Mouse (Mus musculus) heart, postnatal 4 days (tissue): ENCODE results near the gene Ypel2. TPM values are rescaled to one million over a fixed set of nuclear protein-coding genes. Genes with fewer than 3 reads are reported as not detected.

ENCODE experiments used
- DNase-seq: peaks from one replicate; pipeline ENCODE4 v3.0.0; 2021
- total RNA-seq, 2 experiments: library from RNA; stranded (reverse); gene quantifications; 2 replicates each; pipeline ENCODE4 v1.2.3; 2021

The Ypel2 gene
- total RNA-seq, 2 experiments from 2014 or later: 18.9 to 22.7 TPM

DNA sequence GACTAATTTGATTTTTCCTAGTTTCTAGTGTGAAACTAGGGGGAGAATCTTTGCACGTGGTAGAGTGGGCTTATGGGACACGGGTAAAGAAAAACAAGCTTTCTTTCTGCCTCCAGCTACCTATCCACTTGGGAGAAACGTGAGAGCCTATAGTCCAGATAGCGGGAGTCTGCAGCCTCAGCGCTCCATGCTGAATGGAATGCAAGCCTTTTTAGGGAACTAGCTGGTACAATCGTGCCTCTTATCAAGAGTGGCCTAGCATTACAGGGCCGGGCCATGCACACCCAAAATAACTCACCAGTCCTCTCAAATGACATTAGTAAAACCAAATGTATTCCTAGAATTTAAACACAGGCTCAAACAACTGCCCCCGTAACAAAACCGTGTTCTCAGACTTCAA, 98.4 kb downstream of the Ypel2 start:
- DNase-seq: peak; percentile 56

- peak; percentile 93 for DNase-seq
These were observed 99.3 kb downstream of the Ypel2 start for GRCm38 (mm10) chr11:86894171-86894577.

DNA sequence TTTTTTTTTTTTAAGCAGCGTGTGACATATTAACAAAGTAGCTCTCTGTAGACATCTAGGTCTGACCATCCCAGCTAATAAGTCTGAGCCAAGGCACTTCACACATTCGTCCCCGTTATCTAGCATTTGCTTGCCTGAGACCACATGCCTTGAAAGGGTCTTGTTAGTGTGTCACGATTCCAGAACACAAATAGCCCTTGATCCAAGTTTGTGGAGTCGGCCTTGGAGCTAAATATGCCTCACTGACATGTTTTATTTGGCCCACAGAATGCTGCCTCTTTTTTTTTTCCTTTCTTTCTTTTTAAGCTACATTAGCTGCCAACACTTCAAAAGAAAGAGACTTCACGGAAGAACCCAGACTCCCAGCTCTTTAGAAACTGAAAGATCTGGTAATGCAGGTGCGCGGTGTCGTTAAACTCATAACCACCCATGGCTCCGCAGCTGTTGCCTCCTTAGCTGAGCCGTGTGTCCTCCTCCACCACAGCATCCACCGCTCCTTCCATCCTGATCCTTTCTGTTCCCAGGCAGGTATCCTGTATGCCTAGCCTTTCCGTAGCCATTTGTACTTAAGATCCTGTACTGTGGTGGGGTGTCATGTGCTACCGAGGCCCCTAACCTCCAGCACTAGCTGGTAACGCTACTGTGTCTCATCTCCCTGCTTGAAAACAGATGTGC, 100.4 kb downstream of the Ypel2 start:
- no peak for DNase-seq

Other genes starting within 250 kb of the Ypel2 start
- gene Cltc, start 236.1 kb downstream of the Ypel2 start, total RNA-seq: 100 to 1,000 TPM; 266 to 273 TPM
- 10 to 100 TPM; 17.6 to 19.2 TPM for gene Dhx40, start 186.0 kb downstream of the Ypel2 start, total RNA-seq
- gene Gdpd1, start 80.4 kb upstream of the Ypel2 start, total RNA-seq: 10 to 100 TPM; 11.5 to 13.6 TPM
- 10 to 100 TPM; 11.2 to 11.3 TPM for gene Smg8, start 93.1 kb upstream of the Ypel2 start, total RNA-seq
- gene Prr11, start 115.0 kb upstream of the Ypel2 start, total RNA-seq: 10 to 100 TPM; 10.0 TPM
- gene Ska2, start 115.5 kb upstream of the Ypel2 start, total RNA-seq: 10 to 100 TPM; 40.2 to 42.6 TPM
- gene Trim37, start 133.4 kb upstream of the Ypel2 start, total RNA-seq: 10 to 100 TPM; 16.7 to 18.9 TPM